Mouse (Mus musculus) layer of hippocampus, adult 2 months (tissue): ENCODE results near the gene Cfap43. TPM values are rescaled to one million over a fixed set of nuclear protein-coding genes. Genes with fewer than 3 reads are reported as not detected.
A peak's percentile ranks its signal among the peaks of the same experiment; 100 is the strongest.

Experiments
- DNase-seq, 2 experiments: peaks; one replicate each; pipeline ENCODE4 v3.0.0; 2022; ENCODE audit warnings: low spot score in 2 of 2
- H3K27ac ChIP-seq: fragments of 200-600 bp; 2 replicates; pipeline ENCODE4 v1.8.1; 2022
- H3K4me3 ChIP-seq: fragments of 200-600 bp; 2 replicates; pipeline ENCODE4 v1.8.1; 2022; ENCODE audit warnings: mild to moderate bottlenecking
- CTCF ChIP-seq: fragments of 200-600 bp; conservative IDR thresholded peaks from 2 replicates; pipeline ENCODE4 v1.8.1; 2022; ENCODE audit warnings: antibody characterized with exemption, mild to moderate bottlenecking, moderate library complexity
- long read RNA-seq, 2 experiments: library from polyadenylated mRNA; stranded (forward); transcript quantifications; one replicate each; pipeline ENCODE4 v2.0.0; 2021; ENCODE audit warnings: borderline mapping rate in 2 of 2
- total RNA-seq, 2 experiments: library from RNA; stranded (reverse); gene quantifications; 2 replicates each; pipeline ENCODE4 v1.2.3; 2021

Cfap43 gene
- under 1 TPM; 0.37 to 0.95 TPM for total RNA-seq
- long read RNA-seq, experiment 1, partial matches to known transcripts = 1 of 2 reads
- long read RNA-seq, experiment 1, other reads (novel, unspliced or antisense) = 1 of 2 reads
- long read RNA-seq, experiment 2, partial matches to known transcripts = 1 of 5 reads
- long read RNA-seq, experiment 2, other reads (novel, unspliced or antisense) = 4 of 5 reads

DNA sequence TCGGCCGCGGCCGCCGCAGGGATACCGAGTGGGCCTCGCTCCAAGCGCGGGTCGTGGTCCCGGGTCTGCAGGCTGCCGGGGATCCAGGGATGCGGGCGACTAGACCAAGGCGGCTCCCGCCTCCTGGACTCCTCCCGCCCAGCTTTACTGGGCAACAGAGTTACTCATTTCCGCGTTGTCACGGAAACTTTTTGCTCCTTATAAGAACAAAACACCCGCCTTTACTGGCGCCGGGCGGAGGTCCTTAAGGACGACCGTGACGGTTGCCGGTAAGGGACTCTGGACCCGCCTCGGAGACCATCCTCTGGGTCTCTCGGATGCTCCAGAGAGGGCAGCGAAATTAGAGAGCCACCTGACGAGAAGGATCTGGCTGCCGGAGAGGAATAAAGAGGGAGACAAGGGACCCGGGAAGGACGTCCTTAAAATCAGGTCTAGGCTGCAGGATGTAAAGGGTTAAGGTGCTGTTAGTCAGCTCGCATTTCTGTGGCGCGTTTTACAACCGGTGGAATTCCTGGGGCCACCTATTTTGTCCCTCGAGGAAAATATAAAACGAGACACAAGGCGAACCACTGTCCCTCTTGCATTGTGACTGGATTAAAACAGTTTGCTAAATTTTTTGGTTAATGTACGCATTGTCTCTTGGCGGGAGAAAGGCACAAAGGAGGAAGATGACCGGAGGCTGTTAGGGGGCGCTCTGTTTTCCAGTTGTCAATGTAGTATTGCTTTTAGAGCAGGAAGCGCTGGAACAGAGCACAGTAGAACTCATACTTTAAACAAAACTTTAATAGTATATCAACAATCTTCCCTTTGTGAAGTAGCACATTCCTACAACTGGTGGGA is at the start of gene Cfap43, which contains the start of gene Itprip:
TSS of gene Cfap43 (minus strand) at position 162 of the 840 bp plus-strand sequence.
TSS of gene Itprip (minus strand) at position 174 of the 840 bp plus-strand sequence.
- TF ChIP-seq CTCF = peak; percentile 69
- Histone ChIP-seq H3K27ac (peak within 1 kb of the TSS; percentile 61), H3K4me3 (peak within 1 kb of the TSS; percentile 82)
- DNase-seq = peak; percentile 55 to 66

DNA sequence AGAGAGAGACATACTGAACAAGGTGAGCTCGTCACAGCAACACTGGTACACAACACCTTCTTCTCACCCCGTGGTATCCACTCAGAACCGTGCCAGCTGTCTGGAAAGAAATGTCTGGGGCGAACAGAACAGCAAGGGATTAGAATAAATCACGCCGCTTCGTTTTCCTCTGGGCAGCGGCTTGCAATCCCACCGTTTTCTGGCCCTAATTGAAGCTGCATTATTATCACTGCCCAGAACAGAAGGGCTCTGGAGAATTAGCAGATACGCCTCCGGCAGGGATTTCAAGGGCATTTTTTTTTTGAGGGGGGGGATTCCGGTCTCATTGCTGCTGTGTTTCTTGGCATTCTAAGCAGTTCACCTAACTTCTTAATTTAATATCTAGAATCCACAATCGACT is 39.1 kb upstream of the Cfap43 start:
- no peak for DNase-seq

DNA sequence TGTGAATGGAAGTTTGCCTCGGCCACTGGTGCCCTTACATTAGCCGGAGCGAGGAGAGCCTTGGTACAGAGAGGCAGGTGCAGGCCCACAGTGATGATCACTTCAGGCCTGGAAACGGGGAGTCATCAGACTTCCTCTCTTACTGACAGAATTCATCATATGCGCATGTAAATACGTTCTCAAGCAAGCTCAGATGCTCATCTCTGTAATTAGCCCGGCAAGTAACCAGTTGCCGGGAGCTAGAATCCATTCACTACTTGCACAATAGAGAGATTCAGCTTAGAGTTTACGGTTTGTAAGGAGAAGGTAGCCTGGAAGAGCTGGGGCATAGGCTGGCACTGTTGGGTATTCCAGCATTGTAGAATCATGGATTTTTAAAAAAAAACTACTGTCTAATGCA is 34.1 kb upstream of the Cfap43 start:
- Histone ChIP-seq H3K27ac (no peak overlapping the region), H3K4me3 (no peak overlapping the region)
- no peak for DNase-seq
- no peak for TF ChIP-seq CTCF

More for the DNA sequence above, 39.1 kb upstream of the Cfap43 start:
- Histone ChIP-seq H3K4me3 (no peak overlapping the region), H3K27ac (no peak overlapping the region)
- no peak for TF ChIP-seq CTCF

DNA sequence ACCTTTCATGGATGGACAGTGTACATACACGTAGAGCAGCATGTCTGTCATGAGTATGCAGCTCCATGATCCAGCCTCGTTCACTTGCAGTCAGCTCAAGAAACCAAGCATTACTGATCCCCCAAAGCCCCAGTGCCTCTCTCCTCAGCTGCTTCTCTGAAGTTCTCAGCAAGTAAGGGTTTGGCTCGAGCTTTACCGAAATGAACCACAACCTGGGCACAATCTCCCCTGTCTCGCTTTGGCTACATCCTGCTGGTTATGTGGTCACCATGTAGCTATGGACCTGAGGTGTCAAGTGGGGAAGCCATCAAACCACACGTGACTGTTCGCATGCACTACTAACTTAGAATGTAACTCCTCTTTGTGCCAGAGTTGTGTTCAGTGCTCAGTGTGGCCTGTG is 31.9 kb upstream of the Cfap43 start:
- H3K27ac ChIP-seq = no peak overlapping the region
- H3K4me3 ChIP-seq = no peak overlapping the region
- TF ChIP-seq CTCF = no peak
- DNase-seq = no peak

DNA sequence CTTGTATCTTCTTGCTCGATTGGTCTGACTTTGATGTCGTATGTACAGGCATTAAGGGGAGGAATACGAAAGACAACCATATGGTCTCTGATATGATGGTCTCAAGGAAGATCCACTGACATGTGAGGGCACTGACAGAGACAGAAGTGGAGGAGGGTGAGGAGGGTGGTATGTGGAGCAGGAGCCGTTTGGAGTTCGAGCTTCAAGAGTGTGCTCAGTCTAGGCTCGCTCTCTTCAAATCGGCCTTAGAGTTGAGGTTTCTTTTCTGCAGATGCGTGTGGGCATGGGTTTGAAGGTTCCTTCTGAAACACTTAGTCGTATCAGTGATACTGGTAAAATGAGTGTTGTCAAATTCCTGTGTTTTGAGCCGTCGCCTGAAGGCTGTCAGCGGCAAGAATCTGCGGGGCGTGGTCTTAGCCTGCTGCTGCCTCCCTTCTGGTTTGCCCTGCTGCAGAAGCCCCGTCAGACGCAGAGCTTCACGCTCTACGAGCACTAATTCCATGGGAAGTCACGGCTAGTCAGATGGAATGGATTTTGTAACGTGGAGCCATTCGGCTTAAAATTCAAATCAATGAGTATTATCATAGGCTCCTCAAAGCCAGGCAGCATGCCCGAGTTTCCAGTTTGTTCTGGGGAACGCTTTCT is 27.9 kb upstream of the Cfap43 start:
- no peak for TF ChIP-seq CTCF
- Histone ChIP-seq H3K27ac (no peak overlapping the region), H3K4me3 (no peak overlapping the region)
- DNase-seq = no peak

DNA sequence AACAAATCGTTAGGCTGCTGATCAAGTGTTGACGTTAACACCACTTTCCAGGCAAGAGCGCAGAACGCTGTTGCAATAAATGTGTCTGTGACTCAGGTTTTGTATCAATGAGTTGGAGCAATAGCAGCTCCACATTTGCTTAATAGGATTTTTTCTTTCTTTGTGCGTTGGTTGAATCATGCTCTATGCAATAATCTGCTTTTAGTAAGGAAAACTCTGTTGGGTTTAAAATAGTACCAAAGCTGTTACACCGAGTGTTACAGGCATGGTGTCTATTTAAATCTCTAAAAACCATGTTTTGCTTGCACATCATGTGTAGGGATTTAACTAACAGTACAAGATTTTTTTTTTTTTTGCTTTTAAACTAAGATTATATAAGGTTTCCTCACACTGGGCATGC is 20.3 kb upstream of the Cfap43 start:
- TF ChIP-seq CTCF = no peak
- Histone ChIP-seq H3K4me3 (no peak overlapping the region), H3K27ac (no peak overlapping the region)
- DNase-seq = peak in 1 of 2 experiments; percentile 49

DNA sequence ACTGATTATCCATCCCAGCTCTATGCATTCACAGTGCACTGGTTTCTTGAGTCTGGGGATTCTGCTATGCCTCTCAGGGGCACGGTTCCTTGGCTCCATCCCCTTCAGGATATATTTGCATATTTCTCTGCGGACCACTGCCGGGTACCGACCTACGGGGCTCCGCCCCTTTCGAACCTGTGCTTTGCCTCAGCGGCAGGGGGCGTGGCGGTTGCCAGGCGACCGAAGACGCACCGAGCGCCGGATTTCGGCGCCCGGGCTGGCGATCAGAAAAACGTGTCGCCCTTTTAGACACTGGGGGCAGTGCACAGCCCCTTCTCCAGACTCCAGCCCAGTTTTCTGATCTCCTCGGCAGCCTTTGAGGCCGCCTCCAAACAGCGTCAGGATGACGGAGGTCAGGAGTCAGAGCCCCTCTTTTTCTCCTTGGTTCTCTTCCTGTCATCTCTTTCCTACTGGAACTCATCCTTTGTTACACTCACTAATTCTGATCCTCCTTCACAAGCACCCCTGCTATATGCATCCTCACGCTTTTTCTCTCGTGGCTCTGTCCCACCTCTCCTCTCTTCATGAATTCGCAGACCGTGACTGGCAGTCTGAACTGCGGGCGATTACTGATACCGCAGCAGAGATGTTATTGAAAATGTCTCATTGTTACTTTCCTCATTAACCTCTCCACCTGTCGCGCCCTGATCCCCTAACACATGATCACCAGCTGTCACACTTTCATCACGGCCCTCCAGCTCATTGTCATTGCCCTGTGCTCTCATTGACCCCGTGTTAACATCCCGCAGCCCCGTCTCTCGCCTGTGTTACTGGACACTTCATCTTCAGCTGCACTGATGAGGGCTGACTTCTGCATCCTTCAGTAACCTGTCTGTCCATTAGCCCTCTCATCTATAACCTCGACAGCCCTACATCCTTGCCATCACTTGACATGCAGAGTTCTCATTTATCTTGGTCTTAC is 18.6 kb upstream of the Cfap43 start, which contains the start of gene Cfap58:
TSS of gene Cfap58 (plus strand) at position 233 of the 964 bp plus-strand sequence.
- H3K4me3 ChIP-seq = peak within 1 kb of the TSS; percentile 54
- peak; percentile 44 for TF ChIP-seq CTCF
- peak in 1 of 2 experiments; percentile 36 for DNase-seq

DNA sequence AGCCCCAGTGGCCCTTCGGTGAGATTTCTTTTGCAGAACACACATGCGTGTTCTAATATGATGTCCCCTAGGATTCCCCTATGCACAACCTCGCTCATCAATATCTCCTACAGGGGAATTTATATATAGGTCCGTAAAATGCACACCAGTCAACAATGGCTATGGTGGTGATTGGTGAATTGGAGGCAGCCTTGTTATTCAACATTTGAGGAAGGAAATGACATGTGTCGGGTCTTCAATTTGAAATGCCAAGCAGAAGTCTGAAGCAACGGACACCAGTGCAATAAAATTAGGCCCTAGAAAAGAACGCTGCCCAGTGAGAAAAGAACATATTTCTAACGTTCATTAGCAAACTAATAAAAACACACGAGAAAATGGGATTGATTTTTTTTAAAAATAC is 17.9 kb upstream of the Cfap43 start:
- no peak for DNase-seq
- peak overlapping the region; percentile 54; the same call in 1 of the 2 replicates for H3K4me3 ChIP-seq
- H3K27ac ChIP-seq = no peak overlapping the region
- no peak for TF ChIP-seq CTCF

More for the DNA sequence above, 18.6 kb upstream of the Cfap43 start, which contains the start of gene Cfap58:
- no peak within 1 kb of the TSS for H3K27ac ChIP-seq

DNA sequence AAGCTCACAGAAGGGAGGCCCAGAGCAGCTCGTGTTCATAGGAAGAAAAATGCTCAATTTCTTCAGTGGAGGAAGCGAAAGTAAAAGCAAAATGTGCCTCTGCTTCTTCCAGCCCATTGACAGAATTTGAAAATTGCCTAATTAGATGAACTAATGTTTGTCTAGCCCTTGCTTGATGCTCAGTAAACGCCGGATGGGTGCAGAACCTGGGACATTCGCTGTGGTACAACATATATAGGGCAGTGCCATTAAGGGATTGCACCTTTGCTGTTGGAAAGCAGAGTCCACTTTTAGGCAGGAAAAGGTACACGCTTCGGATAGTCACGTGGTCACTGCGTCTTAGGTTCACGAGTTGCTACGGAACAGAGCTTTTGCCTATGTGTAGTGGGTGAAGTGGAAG is 17.4 kb upstream of the Cfap43 start:
- TF ChIP-seq CTCF = no peak
- DNase-seq = no peak
- H3K4me3 ChIP-seq = no peak overlapping the region
- no peak overlapping the region for H3K27ac ChIP-seq

DNA sequence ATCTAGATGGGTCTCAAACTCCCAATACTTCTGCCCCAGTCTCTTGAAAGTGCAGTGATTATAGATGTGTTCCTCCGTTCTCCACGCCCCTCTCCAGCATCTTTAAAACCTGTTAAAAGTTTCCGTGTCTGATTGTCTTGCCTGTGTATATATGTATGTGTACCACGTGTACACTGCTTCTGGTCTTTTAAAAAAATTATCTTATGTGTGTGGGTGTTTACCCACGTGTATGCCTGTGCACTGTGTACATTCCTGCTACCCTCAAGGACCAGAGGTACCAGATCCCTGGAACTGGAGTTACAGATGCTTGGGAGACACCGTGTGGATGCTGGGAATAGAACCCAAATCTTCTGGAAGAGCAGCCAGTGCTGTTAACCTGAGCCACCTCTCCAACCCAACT is 16.4 kb upstream of the Cfap43 start:
- DNase-seq = no peak
- H3K4me3 ChIP-seq = no peak overlapping the region
- no peak for TF ChIP-seq CTCF
- no peak overlapping the region for H3K27ac ChIP-seq

DNA sequence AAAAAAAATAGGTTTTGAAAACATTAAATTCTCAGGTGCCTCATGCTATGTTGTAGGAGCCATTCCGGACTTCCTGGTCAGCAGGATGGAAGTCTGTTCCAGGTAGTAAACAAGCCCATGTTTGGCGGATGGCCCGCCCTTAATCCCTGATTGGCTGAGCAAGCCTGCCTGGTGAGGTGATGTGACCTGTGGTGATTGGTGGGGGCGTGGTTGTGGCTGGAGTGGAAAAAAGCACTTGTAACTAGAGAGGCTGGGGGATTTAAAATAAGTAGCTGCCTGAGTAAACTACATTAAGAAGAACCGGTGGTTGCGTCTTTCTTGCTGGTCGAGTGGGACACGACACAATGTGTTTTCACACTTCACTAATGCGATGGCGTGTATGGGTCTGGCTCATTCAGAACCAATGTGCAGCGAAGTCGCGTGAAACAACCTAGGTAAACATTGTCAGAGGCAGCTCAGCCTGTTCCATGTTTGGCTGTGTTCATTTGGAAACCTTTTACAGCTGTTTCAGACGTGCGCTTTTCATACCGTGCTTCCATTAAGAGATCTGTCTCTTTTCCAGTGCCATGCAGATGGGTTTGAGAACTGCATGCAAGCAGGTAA is 15.7 kb upstream of the Cfap43 start:
- Histone ChIP-seq H3K4me3 (no peak overlapping the region), H3K27ac (no peak overlapping the region)
- no peak for TF ChIP-seq CTCF
- no peak for DNase-seq

DNA sequence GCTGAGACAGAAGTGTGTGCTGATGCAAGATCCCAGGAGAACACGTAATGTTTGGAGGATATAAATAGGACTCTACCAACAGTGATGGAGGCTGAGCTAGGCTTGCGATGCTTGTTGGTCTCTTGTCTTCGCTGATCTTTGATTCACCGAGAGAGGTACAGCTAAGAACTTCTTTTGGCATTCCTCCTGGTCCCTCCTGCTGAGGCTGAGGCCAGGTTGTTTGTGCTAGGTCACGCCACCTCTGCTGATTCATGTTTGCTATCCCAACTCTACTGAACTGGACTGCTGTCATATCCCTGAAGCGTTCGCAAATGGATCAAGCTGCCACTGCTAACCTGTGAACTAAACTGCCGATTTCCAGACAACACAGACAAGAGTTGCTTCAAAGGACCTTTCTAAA is 15.1 kb upstream of the Cfap43 start:
- DNase-seq = no peak
- H3K27ac ChIP-seq = no peak overlapping the region
- no peak overlapping the region for H3K4me3 ChIP-seq
- no peak for TF ChIP-seq CTCF
